ENCODE assay signal across 8 mouse cellular contexts in genomic region chr5:146420081-146420480, GRCm38 (mm10). TPM values are rescaled to one million over a fixed set of nuclear protein-coding genes. Genes with fewer than 3 reads are reported as not detected.
DNase-seq lines count a peak whose midpoint lies in the region; ATAC-seq lines count a peak whose summit lies in the region.

No protein-coding gene starts in this region.

- no peaks in the 10 kb centered on the region for H3K4me1 ChIP-seq in embryonic facial prominence, embryonic 10.5 days
- no peaks in the 10 kb centered on the region for H3K4me1 ChIP-seq in liver, embryonic 11.5 days (replicated peaks; ENCODE audit: control insufficient read depth, insufficient read depth, low read length)
- no peaks in the 10 kb centered on the region for H3K4me1 ChIP-seq in stomach, embryonic 15.5 days

- DNase-seq in cerebellum, postnatal 14 days: peak; percentile 55 to 70
- no peak for DNase-seq in cerebellum, adult 11 months
- peak; percentile 43 for DNase-seq in right cerebral cortex, postnatal 4 days
- DNase-seq in right cerebral cortex, postnatal 25 days: no peak
- DNase-seq in embryonic facial prominence, embryonic 10.5 days (ENCODE audit: low spot score): peak; percentile 48
- no peak for DNase-seq in liver, embryonic 11.5 days (ENCODE audit: low spot score)
- DNase-seq in MN1 (ENCODE audit: low spot score): no peak

- no peak overlapping the region for H3K4me3 ChIP-seq in embryonic facial prominence, embryonic 10.5 days
- no peak overlapping the region for H3K4me3 ChIP-seq in liver, embryonic 11.5 days (ENCODE audit: low read depth, low read length)
- no peak overlapping the region for H3K4me3 ChIP-seq in stomach, embryonic 15.5 days (replicated peaks)

- no peaks in the 10 kb centered on the region for H3K36me3 ChIP-seq in embryonic facial prominence, embryonic 10.5 days (replicated peaks)
- H3K36me3 ChIP-seq in liver, embryonic 11.5 days (ENCODE audit: control insufficient read depth, insufficient read depth, low read length): no peaks in the 10 kb centered on the region
- H3K36me3 ChIP-seq in stomach, embryonic 15.5 days: no peaks in the 10 kb centered on the region

- no peaks in the 10 kb centered on the region for H3K9me3 ChIP-seq in embryonic facial prominence, embryonic 10.5 days
- no peaks in the 10 kb centered on the region for H3K9me3 ChIP-seq in liver, embryonic 11.5 days (ENCODE audit: control insufficient read depth, low read length)
- no peaks in the 10 kb centered on the region for H3K9me3 ChIP-seq in stomach, embryonic 15.5 days

- peak; percentile 55; the same call in 1 of the 2 replicates for ATAC-seq in liver, embryonic 11.5 days (replicated peaks; ENCODE audit: low FRiP score)
- peak; percentile 56; the same call in 1 of the 2 replicates for ATAC-seq in stomach, embryonic 15.5 days (ENCODE audit: insufficient read depth, low FRiP score, low read depth)

- H3K27ac ChIP-seq in embryonic facial prominence, embryonic 10.5 days (replicated peaks): no peak overlapping the region
- no peak overlapping the region for H3K27ac ChIP-seq in liver, embryonic 11.5 days (ENCODE audit: low read depth, low read length)
- H3K27ac ChIP-seq in stomach, embryonic 15.5 days: no peak overlapping the region

- WGBS in embryonic facial prominence, embryonic 10.5 days: 68% methylated on average over 1 of the region's 1 CpGs
- WGBS in liver, embryonic 11.5 days: 55% methylated on average over 1 of the region's 1 CpGs
- WGBS in stomach, embryonic 15.5 days: 67% methylated on average over 1 of the region's 1 CpGs

- no peak overlapping the region for H3K4me2 ChIP-seq in liver, embryonic 11.5 days
- H3K4me2 ChIP-seq in stomach, embryonic 15.5 days: no peak overlapping the region

- no peak overlapping the region for H3K9ac ChIP-seq in liver, embryonic 11.5 days (ENCODE audit: low read depth, low read length)
- no peak overlapping the region for H3K9ac ChIP-seq in stomach, embryonic 15.5 days

- no peaks in the 10 kb centered on the region for H3K27me3 ChIP-seq in embryonic facial prominence, embryonic 10.5 days (replicated peaks; ENCODE audit: low read depth, poor library complexity, severe bottlenecking)
- H3K27me3 ChIP-seq in liver, embryonic 11.5 days (replicated peaks; ENCODE audit: control insufficient read depth, insufficient read depth, low read length): no peaks in the 10 kb centered on the region
- no peaks in the 10 kb centered on the region for H3K27me3 ChIP-seq in stomach, embryonic 15.5 days (replicated peaks)

RNA-seq across cellular contexts. Expression of gene Wasf3, which starts 35.3 kb away (rescaled TPM):
- polyA plus RNA-seq in embryonic facial prominence, embryonic 10.5 days (2016; fragmentation: Nextera tagmentation; extraction: Ambion mirVana): 7.7 and 8.7 TPM in 2 replicates
- 0.18 and 0.40 TPM in 2 replicates for polyA plus RNA-seq in liver, embryonic 11.5 days (2014; fragmentation: Nextera tagmentation; extraction: Ambion mirVana)
- 1.8 TPM in 2 replicates for polyA plus RNA-seq in stomach, embryonic 15.5 days (2015; fragmentation: Nextera tagmentation; extraction: Ambion mirVana)

Comparison
In these comparisons a context has a peak if more than half of its experiments do, and no peak if none do; other contexts are left out.
1. DNase-seq: peak in cerebellum, postnatal 14 days (2 of 2), right cerebral cortex, postnatal 4 days (single experiment) and embryonic facial prominence, embryonic 10.5 days (single experiment); none in cerebellum, adult 11 months (single experiment), right cerebral cortex, postnatal 25 days (single experiment), liver, embryonic 11.5 days (single experiment) and MN1 (single experiment).